8 mouse cellular contexts compared by ENCODE assay signal in the genomic region with DNA sequence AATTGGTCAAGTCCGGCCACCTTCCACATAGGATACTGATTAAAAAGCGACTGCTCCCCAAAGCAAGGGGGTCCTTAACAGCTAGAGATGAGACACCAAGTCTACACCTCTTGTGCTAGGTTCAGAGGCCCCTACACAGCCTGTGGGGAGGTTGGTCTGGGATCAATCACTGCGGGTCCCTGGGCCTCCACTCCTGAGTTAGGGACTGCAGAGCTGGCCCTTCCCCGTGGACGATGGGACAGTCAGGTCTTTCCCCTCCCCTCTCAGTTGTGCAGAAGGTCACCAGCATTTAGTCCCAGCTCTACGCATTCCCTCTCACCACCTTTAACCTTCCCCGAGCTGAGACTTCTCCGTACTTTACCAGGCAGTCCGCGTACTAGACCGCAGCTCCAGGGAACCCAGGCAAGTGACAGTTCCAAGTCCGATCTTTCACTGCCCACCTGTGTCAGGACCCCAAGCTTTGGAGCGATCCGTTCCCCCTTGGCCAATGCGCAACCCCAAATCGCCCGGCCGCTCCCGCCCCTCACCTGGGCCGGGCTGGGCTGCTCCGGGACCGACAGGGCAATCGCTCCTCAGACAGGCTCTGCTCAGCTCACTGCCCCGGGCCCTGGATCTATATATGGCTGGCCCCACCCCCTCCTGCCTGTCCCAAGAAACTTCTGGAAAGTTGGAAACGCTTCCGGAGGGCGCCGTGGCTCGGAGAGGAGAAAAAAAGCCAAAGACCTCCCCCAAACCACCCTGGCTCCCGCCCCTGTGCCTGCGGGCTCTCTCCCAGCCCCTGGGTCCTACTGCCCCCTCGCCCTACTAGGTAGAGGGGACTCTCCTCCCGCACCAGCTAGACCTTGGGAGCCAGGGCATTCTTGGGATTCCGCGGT. TPM values are rescaled to one million over a fixed set of nuclear protein-coding genes. Genes with fewer than 3 reads are reported as not detected.
DNase-seq lines count a peak whose midpoint lies in the region; ATAC-seq and TF ChIP-seq lines count a peak whose summit lies in the region.

A gene (minus strand): TSS at position 714 of the 875 bp plus-strand sequence.

- TF ChIP-seq CTCF in E14TG2a.4 (conservative IDR thresholded peaks at IDR 0.05; ENCODE audit: low read length), result no peak
- TF ChIP-seq CTCF in lung, embryonic 14.5 days (IDR thresholded peaks at IDR 0.05; ENCODE audit: low read depth), result peak; percentile 17; the same call in 1 of the 2 replicates

- H3K4me3 ChIP-seq in E14TG2a.4 (replicated peaks; ENCODE audit: low read length), result peak within 1 kb of the TSS; percentile 75
- H3K4me3 ChIP-seq in forebrain, embryonic 13.5 days, result peak within 1 kb of the TSS; percentile 49
- H3K4me3 ChIP-seq in lung, embryonic 14.5 days (ENCODE audit: low read depth, low read length), result peak within 1 kb of the TSS; percentile 77

- peak; percentile 44 for ATAC-seq in forebrain, embryonic 13.5 days
- ATAC-seq in lung, embryonic 14.5 days (ENCODE audit: insufficient read depth), result peak; percentile 86
- no peak for ATAC-seq in activated CD4-positive, CD25-positive, alpha-beta regulatory T cell, adult 4 months

- H3K9me3 ChIP-seq in E14TG2a.4 (ENCODE audit: low read length), result no peaks in the 10 kb centered on the region
- no peaks in the 10 kb centered on the region for H3K9me3 ChIP-seq in forebrain, embryonic 13.5 days (replicated peaks)
- H3K9me3 ChIP-seq in lung, embryonic 14.5 days (ENCODE audit: low read depth, low read length), result no peaks in the 10 kb centered on the region

- peak within 1 kb of the TSS; percentile 71 for H3K9ac ChIP-seq in forebrain, embryonic 13.5 days
- peak within 1 kb of the TSS; percentile 98 for H3K9ac ChIP-seq in lung, embryonic 14.5 days

- 2% methylated on average over 34 of the region's 35 CpGs for WGBS in forebrain, embryonic 13.5 days
- under 1% methylated on average over 34 of the region's 35 CpGs for WGBS in lung, embryonic 14.5 days

- H3K27ac ChIP-seq in forebrain, embryonic 13.5 days, result peak within 1 kb of the TSS; percentile 90
- H3K27ac ChIP-seq in lung, embryonic 14.5 days (ENCODE audit: low read depth), result peak within 1 kb of the TSS; percentile 97

- H3K4me1 ChIP-seq in E14TG2a.4 (replicated peaks; ENCODE audit: low read depth, low read length), result peaks cover 88% of the 10 kb centered on the region
- peaks cover 78% of the 10 kb centered on the region for H3K4me1 ChIP-seq in forebrain, embryonic 13.5 days
- H3K4me1 ChIP-seq in lung, embryonic 14.5 days (ENCODE audit: insufficient read depth), result peaks cover 44% of the 10 kb centered on the region

- peak; percentile 92 for DNase-seq in adrenal gland, postnatal 10 days
- DNase-seq in heart, postnatal 10 days, result peak; percentile 96
- DNase-seq in kidney, postnatal 36 days, result peak; percentile 92 to 93
- peak; percentile 97 for DNase-seq in lung, embryonic 14.5 days
- peak; percentile 80 for DNase-seq in retina, embryonic 14.5 days (ENCODE audit: low spot score)

- H3K4me2 ChIP-seq in forebrain, embryonic 13.5 days, result peak within 1 kb of the TSS; percentile 77
- peak within 1 kb of the TSS; percentile 98 for H3K4me2 ChIP-seq in lung, embryonic 14.5 days

- peaks cover 78% of the 10 kb centered on the region for H3K27me3 ChIP-seq in E14TG2a.4 (ENCODE audit: insufficient read depth, low read length)
- H3K27me3 ChIP-seq in forebrain, embryonic 13.5 days, result no peaks in the 10 kb centered on the region
- H3K27me3 ChIP-seq in lung, embryonic 14.5 days (ENCODE audit: insufficient read depth, low read length), result no peaks in the 10 kb centered on the region

- intact Hi-C loops in heart, postnatal 10 days (cut with DNase I), result no loop called here

- H3K36me3 ChIP-seq in E14TG2a.4 (ENCODE audit: insufficient read depth, low read length), result peaks cover 4% of the 10 kb centered on the region
- H3K36me3 ChIP-seq in forebrain, embryonic 13.5 days (ENCODE audit: poor library complexity, severe bottlenecking), result peaks cover 16% of the 10 kb centered on the region
- H3K36me3 ChIP-seq in lung, embryonic 14.5 days (ENCODE audit: insufficient read depth), result peaks cover 41% of the 10 kb centered on the region

RNA-seq across cellular contexts. Expression of the gene that starts here (rescaled TPM):
- 100 to 1,000 TPM; 331 to 363 TPM for total RNA-seq in adrenal gland, postnatal 10 days (2021)
- 261 and 291 TPM in 2 replicates for polyA plus RNA-seq in forebrain, embryonic 13.5 days (2015; fragmentation: Nextera tagmentation; extraction: Ambion mirVana)
- 100 to 1,000 TPM; 442 to 536 TPM for total RNA-seq in heart, postnatal 10 days (2021)
- polyA plus RNA-seq in lung, embryonic 14.5 days (2014; fragmentation: Nextera tagmentation; extraction: Ambion mirVana), result 663 and 691 TPM in 2 replicates
- not detected for polyA plus RNA-seq in activated CD4-positive, CD25-positive, alpha-beta regulatory T cell, adult 4 months (2017; shearing (Covaris generic))

Comparison
In these comparisons a context has a peak if more than half of its experiments do, and no peak if none do; other contexts are left out.
1. RNA of the gene that starts here (polyA plus RNA-seq): 663 to 691 TPM in lung, embryonic 14.5 days and 261 to 291 TPM in forebrain, embryonic 13.5 days; not detected in activated CD4-positive, CD25-positive, alpha-beta regulatory T cell, adult 4 months; every median in the first group is over 100 times any median in the second.
2. Peak in every context shown above with its lines, with median percentiles within 50 percentile points of each other: H3K4me3 ChIP-seq and DNase-seq.